Mouse (Mus musculus) spleen, postnatal 10 days (tissue): Measurements from ENCODE around the gene Lamb3.
"Not testable (repeated sequence)": the region's sequence is repeated elsewhere in the genome, so short reads cannot be mapped to it uniquely, and the experiment has no call there.

Experiments
- DNase-seq, 2 experiments: peaks; one replicate each; pipeline ENCODE4 v3.0.0; 2021 to 2022; ENCODE audit warnings: low spot score in 2 of 2

Gene Lamb3

DNA sequence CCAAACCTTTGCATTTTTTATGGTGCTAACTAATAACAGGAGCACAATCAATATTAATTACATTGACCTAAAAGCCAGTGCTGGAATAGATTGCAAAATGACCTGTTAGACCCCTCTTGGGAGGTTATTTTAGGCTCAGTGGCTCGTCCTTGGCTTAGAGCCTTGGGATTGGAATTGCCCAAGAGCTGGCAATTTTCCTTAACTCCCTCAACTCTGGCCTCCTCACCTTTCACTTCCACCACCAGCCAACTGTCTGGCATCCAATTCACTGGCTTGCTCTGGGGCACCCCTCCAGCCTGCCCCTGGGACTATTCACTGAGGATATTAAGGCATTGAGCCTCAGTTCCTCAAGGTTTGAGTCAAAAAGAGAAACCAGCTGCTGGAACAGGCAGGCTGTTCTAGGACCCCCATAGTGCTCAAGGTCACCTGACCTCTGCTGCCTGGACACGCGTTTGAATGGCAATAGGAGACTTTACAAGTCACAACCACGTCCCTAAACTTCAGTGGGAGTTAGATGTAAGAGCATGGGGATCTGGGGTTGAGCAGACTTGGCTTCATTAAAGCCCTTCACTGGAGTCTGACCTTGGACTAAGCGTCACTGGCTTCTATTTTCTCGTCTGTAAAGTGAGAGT lies 71.0 kb downstream of the Lamb3 start:
- DNase-seq: no peak

- DNase-seq: no peak
Observed at GRCm38 (mm10) chr1:193279492-193279891, 72.0 kb downstream of the Lamb3 start.

DNA sequence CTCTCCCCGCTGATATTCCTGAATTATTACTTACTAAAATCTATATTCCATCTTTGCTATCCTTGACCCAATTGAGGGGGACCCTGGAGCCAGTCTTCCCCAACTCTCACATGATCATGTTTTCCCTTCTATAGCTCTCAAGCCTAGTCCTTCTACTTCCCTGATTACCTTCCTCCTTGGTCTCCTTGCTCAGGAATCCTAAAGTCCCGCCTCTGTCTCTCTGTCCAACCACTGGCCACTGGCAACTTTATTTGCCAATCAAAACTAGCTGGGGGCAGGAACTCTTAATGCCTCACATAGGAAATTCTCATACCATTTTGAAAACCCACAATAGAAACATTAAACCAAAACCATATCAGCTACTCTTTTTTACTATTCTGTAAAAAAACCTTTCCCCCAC lies 73.8 kb downstream of the Lamb3 start:
- no peak for DNase-seq

- no peak for DNase-seq
Observed at GRCm38 (mm10) chr1:193284228-193284779, 76.8 kb downstream of the Lamb3 start.

- DNase-seq: not testable (repeated sequence)
Observed at GRCm38 (mm10) chr1:193285766-193286325, 78.3 kb downstream of the Lamb3 start.

- no peak for DNase-seq
Observed at GRCm38 (mm10) chr1:193287578-193287977, 80.1 kb downstream of the Lamb3 start.

DNA sequence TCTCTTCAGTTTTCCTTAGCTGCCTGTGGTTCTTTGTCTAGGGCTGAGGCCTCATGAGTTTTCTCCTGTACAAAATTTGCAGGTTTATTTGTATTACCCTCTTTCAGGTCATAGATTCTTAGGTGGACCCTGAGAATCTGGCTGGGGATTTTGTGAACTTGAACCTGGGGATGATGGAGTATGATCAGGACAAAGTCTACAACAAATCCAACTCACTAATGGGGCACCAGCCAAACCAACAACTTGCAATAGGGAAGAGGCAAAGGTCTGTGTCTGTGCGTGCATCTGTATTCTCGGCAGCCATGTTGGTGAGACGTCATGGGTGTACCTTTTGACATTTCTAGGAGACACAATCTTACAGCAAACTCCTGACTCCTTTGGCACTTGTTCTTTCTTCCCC lies 81.6 kb downstream of the Lamb3 start:
- no peak for DNase-seq

DNA sequence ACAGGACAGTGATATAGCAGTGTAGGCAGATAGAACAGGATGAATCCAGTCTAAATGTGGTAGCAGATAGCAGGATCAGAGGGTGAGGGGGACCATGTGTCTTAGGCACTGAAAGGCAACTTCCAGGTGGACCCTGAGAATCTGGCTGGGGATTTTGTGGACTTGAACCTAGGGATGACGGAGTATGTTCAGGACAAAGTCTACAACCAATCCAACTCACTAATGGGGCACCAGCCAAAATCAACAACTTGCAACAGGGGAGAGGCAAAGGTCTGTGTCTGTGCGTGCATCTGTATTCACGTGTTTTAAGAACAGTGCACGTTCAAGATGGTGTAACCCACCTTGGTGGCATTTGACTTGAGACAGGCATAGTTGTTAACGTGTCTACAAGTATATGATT lies 82.4 kb downstream of the Lamb3 start:
- DNase-seq: no peak

DNA sequence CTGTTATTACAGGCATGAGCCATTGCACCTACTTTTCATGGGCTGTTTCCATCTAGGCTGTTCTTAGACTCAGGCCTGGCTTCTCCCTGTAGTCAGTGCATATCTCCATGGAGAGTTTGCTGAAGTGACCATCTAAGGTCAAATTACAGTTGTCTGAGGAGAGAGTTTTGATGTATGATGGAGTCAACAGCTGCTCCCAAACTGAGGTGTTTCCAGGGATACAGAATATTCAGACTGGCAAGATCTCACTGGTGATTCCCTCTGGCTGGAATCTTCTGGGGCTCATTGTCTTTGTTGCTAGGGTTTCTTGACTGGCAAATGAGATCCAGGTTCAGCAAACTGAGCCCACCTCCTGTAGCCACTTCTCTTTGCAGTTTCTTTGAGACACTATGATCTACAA lies 83.2 kb downstream of the Lamb3 start:
- DNase-seq: no peak

DNA sequence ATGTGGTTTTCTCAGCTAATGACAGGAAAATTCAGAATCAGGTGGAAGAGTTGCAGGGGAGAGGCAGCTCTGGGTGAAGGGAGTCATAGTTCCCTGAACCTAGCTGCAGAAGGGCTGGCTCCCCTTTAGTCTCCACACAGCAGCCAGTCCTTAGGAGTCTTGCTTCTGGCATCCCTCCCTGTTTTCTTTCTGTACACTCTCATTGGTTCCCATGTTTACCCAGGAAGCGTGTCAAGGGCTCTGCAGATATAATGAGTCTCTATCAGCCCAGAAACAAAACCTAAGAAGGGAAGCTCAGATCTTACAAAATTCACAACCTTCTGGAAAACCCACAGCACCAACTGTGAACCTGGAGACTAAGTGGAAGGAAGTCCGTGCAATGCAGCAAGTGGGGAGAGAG lies 85.5 kb downstream of the Lamb3 start:
- DNase-seq: no peak

GRCm38 (mm10) chr1:193293926-193294325 lies 86.4 kb downstream of the Lamb3 start:
- DNase-seq: no peak

GRCm38 (mm10) chr1:193295920-193296319 lies 88.4 kb downstream of the Lamb3 start:
- no peak for DNase-seq

- no peak for DNase-seq
Observed at GRCm38 (mm10) chr1:193298141-193298765, 90.8 kb downstream of the Lamb3 start.

- no peak for DNase-seq
Observed at GRCm38 (mm10) chr1:193299995-193300394, 92.5 kb downstream of the Lamb3 start.

- DNase-seq: no peak
Observed at GRCm38 (mm10) chr1:193301216-193302092, 94.0 kb downstream of the Lamb3 start.

GRCm38 (mm10) chr1:193302093-193302405 lies 94.5 kb downstream of the Lamb3 start:
- no peak for DNase-seq

DNA sequence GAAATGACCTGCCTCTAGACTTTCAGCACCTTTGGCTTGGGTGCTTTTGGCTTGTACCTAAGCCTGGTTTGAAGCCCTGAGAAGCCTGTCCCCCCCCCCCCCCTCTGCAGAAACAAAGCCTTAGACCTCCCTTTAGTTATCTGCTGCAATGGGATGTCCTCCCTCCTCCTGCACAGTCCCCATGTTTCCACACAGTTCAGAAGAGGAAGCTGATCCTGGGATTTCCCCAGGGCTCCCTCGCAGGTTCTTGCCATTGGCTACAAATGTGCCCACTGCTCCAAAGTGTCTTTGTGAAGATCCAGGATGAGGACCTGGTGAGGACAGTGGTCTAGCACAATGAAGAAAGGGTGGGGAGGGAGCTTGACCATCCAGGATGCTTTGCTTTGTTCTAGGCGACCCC lies 95.6 kb downstream of the Lamb3 start:
- no peak for DNase-seq

DNA sequence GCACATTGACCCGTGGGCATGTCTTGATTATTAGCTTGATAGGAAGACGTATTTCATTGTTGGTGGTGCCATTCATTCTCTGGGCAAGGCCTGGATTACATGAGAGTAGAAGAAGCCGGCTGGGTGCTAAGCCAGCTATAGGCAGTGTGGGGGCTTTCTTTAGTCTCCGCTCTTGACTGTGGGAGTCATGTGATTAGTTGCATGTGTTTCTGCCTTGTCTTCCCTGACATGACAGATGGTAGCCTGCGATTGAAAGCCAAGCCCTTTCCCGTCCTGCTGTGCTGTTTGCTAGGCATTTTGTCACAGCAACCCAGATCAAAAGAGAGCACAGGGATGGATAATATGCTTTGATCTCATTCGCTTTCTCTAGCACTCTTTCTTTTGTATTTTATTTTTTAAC lies 97.9 kb downstream of the Lamb3 start:
- no peak for DNase-seq

DNA sequence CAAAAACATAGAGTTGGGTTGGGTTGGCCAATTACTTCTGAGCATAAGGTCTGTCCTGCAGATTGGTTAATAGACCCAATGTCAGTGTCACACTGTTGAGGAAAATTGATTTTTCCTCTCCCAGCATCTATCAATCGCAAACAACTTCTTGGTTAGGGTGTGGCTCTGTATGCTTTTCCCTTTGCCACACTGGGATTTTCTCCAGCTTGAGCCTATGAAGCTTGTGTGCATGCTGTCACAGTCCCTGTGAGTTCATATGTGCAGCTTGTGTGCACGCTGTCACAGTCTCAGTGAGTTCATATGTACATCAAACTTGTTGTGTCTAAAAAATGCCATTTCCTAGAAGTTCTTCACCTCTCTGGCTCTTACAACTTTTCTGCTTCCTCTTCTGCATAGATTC lies 99.3 kb downstream of the Lamb3 start:
- no peak for DNase-seq

- DNase-seq: no peak
Observed at GRCm38 (mm10) chr1:193309785-193310518, 102.5 kb downstream of the Lamb3 start.

DNA sequence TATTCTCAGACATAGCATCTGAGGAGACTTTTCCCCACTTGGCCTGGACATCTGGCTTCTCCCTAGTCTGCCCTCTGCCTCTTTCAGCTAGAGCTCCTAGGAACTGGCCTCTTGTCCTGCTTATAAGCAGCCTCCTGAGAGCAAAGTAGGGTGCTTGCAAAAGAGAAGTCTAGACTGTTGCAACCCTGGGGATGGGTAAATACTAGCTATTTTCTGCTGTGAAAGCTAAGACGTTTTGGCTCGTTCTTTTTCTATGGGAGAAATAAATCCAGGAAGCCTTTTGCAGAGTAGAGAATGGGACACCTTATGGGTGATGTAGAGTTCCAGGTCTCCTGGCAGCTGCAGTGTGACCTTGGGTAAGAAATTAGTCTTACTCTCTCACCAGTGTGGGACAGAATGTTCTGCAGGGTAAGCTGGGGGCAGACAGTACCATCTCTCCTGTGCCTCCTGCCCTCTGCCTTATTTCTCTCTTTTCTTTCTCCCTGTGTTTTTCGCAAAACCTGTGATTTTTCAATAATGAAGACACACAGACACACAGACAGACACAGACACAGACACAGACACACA lies 103.1 kb downstream of the Lamb3 start:
- DNase-seq: no peak
